Mouse (Mus musculus): ENCODE measurements around the gene Tex36. TPM values are rescaled to one million over a fixed set of nuclear protein-coding genes. Genes with fewer than 3 reads are reported as not detected.

Gene Tex36
- total RNA-seq, 2 experiments from 2014 or later = not detected

Other genes starting within 250 kb of the Tex36 start
- 10 to 100 TPM; 15.0 to 19.7 TPM for gene Edrf1, start 35.4 kb upstream of the Tex36 start, total RNA-seq (2021)
- gene Mmp21, start 77.9 kb upstream of the Tex36 start, total RNA-seq (2021) = not detected
- 10 to 100 TPM; 61.7 to 64.2 TPM for gene Bccip, start 107.2 kb upstream of the Tex36 start, total RNA-seq (2021)
- gene Uros, start 107.9 kb upstream of the Tex36 start, total RNA-seq (2021) = 10 to 100 TPM; 13.3 to 16.1 TPM
- under 1 TPM in 1 of 2 experiments, not detected in 1; 0.50 TPM for gene Fank1, start 174.7 kb upstream of the Tex36 start, total RNA-seq (2021)
- 10 to 100 TPM; 57.7 to 62.5 TPM for gene Dhx32, start 180.6 kb upstream of the Tex36 start, total RNA-seq (2021)

Data from adrenal gland, postnatal 36 days (tissue).